Mouse (Mus musculus): Measurements from ENCODE around the gene Gpr37l1. TPM values are rescaled to one million over a fixed set of nuclear protein-coding genes. Genes with fewer than 3 reads are reported as not detected.

The Gpr37l1 gene
- polyA plus RNA-seq, 1 experiment from 2014 or later, result 1.3 TPM

- WGBS, result under 1% methylated on average over 69 of the region's 69 CpGs
- Histone ChIP-seq H3K4me2 (ENCODE audit: low read depth, low read length) (peak overlapping the region; percentile 77), H3K27ac (ENCODE audit: low read length) (peak overlapping the region; percentile 94), H3K9me3 (replicated peaks; ENCODE audit: control insufficient read depth, low read length) (no peaks in the 10 kb centered on the region), H3K9ac (ENCODE audit: low read length) (peak overlapping the region; percentile 95), H3K27me3 (ENCODE audit: control insufficient read depth, insufficient read depth, low read length) (no peaks in the 10 kb centered on the region), H3K36me3 (ENCODE audit: control insufficient read depth, insufficient read depth, low read length) (no peaks in the 10 kb centered on the region), H3K4me3 (replicated peaks; ENCODE audit: low read length) (peak overlapping the region; percentile 97), H3K4me1 (ENCODE audit: control insufficient read depth, insufficient read depth, low read length) (peaks cover 20% of the 10 kb centered on the region)
- peak; percentile 80 for ATAC-seq (ENCODE audit: insufficient read depth, low FRiP score)
These were observed 20.4 kb downstream of the Gpr37l1 start for GRCm38 (mm10) chr1:135146946-135147701.

GRCm38 (mm10) chr1:135146077-135146945 lies 21.2 kb downstream of the Gpr37l1 start, which contains the start of gene Arl8a:
Gene Arl8a, plus strand, starts transcription at chr1:135146824.
- peak within 1 kb of the TSS; percentile 95 for H3K9ac ChIP-seq (ENCODE audit: low read length)
- H3K27ac ChIP-seq (ENCODE audit: low read length), result peak within 1 kb of the TSS; percentile 94
- H3K4me2 ChIP-seq (ENCODE audit: low read depth, low read length), result peak within 1 kb of the TSS; percentile 77
- 1% methylated on average over 66 of the region's 78 CpGs for WGBS
- peak; percentile 92 for ATAC-seq (ENCODE audit: insufficient read depth, low FRiP score)
- no peaks in the 10 kb centered on the region for H3K27me3 ChIP-seq (ENCODE audit: control insufficient read depth, insufficient read depth, low read length)
- no peaks in the 10 kb centered on the region for H3K9me3 ChIP-seq (replicated peaks; ENCODE audit: control insufficient read depth, low read length)
- peak within 1 kb of the TSS; percentile 97 for H3K4me3 ChIP-seq (replicated peaks; ENCODE audit: low read length)
- peaks cover 20% of the 10 kb centered on the region for H3K4me1 ChIP-seq (ENCODE audit: control insufficient read depth, insufficient read depth, low read length)
- H3K36me3 ChIP-seq (ENCODE audit: control insufficient read depth, insufficient read depth, low read length), result no peaks in the 10 kb centered on the region

- ATAC-seq (ENCODE audit: insufficient read depth, low FRiP score), result no peak
- no peak overlapping the region for H3K9ac ChIP-seq (ENCODE audit: low read length)
- no peak overlapping the region for H3K4me3 ChIP-seq (replicated peaks; ENCODE audit: low read length)
- no peaks in the 10 kb centered on the region for H3K36me3 ChIP-seq (ENCODE audit: control insufficient read depth, insufficient read depth, low read length)
- H3K27ac ChIP-seq (ENCODE audit: low read length), result no peak overlapping the region
- no peaks in the 10 kb centered on the region for H3K27me3 ChIP-seq (ENCODE audit: control insufficient read depth, insufficient read depth, low read length)
- no peak overlapping the region for H3K4me2 ChIP-seq (ENCODE audit: low read depth, low read length)
- H3K9me3 ChIP-seq (replicated peaks; ENCODE audit: control insufficient read depth, low read length), result no peaks in the 10 kb centered on the region
- peaks cover 15% of the 10 kb centered on the region for H3K4me1 ChIP-seq (ENCODE audit: control insufficient read depth, insufficient read depth, low read length)
- 88% methylated on average over 2 of the region's 2 CpGs for whole genome bisulfite sequencing
These were observed 23.5 kb downstream of the Gpr37l1 start for GRCm38 (mm10) chr1:135143940-135144339.

- Histone ChIP-seq H3K9me3 (replicated peaks; ENCODE audit: control insufficient read depth, low read length) (no peaks in the 10 kb centered on the region), H3K4me3 (replicated peaks; ENCODE audit: low read length) (no peak overlapping the region), H3K9ac (ENCODE audit: low read length) (no peak overlapping the region), H3K27ac (ENCODE audit: low read length) (no peak overlapping the region), H3K36me3 (ENCODE audit: control insufficient read depth, insufficient read depth, low read length) (no peaks in the 10 kb centered on the region), H3K4me1 (ENCODE audit: control insufficient read depth, insufficient read depth, low read length) (peaks cover 5% of the 10 kb centered on the region; the same call in 1 of the 2 replicates), H3K4me2 (ENCODE audit: low read depth, low read length) (no peak overlapping the region), H3K27me3 (ENCODE audit: control insufficient read depth, insufficient read depth, low read length) (no peaks in the 10 kb centered on the region)
- WGBS, result 58% methylated on average over 2 of the region's 2 CpGs
- no peak for ATAC-seq (ENCODE audit: insufficient read depth, low FRiP score)
These were observed 25.0 kb downstream of the Gpr37l1 start for GRCm38 (mm10) chr1:135142452-135142851.

GRCm38 (mm10) chr1:135139906-135140305 lies 27.6 kb downstream of the Gpr37l1 start:
- no peak for ATAC-seq (ENCODE audit: insufficient read depth, low FRiP score)
- H3K27ac ChIP-seq (ENCODE audit: low read length), result no peak overlapping the region
- no peaks in the 10 kb centered on the region for H3K27me3 ChIP-seq (ENCODE audit: control insufficient read depth, insufficient read depth, low read length)
- WGBS, result 63% methylated on average over 2 of the region's 2 CpGs
- no peaks in the 10 kb centered on the region for H3K4me1 ChIP-seq (ENCODE audit: control insufficient read depth, insufficient read depth, low read length)
- no peaks in the 10 kb centered on the region for H3K36me3 ChIP-seq (ENCODE audit: control insufficient read depth, insufficient read depth, low read length)
- H3K9me3 ChIP-seq (replicated peaks; ENCODE audit: control insufficient read depth, low read length), result no peaks in the 10 kb centered on the region
- no peak overlapping the region for H3K9ac ChIP-seq (ENCODE audit: low read length)
- H3K4me3 ChIP-seq (replicated peaks; ENCODE audit: low read length), result no peak overlapping the region
- H3K4me2 ChIP-seq (ENCODE audit: low read depth, low read length), result no peak overlapping the region

- no peak overlapping the region for H3K4me2 ChIP-seq (ENCODE audit: low read depth, low read length)
- no peak overlapping the region for H3K4me3 ChIP-seq (replicated peaks; ENCODE audit: low read length)
- 0% methylated on average over 1 of the region's 1 CpGs for WGBS
- H3K9ac ChIP-seq (ENCODE audit: low read length), result no peak overlapping the region
- peaks cover 2% of the 10 kb centered on the region; the same call in 1 of the 2 replicates for H3K4me1 ChIP-seq (ENCODE audit: control insufficient read depth, insufficient read depth, low read length)
- H3K27ac ChIP-seq (ENCODE audit: low read length), result no peak overlapping the region
- no peaks in the 10 kb centered on the region for H3K9me3 ChIP-seq (replicated peaks; ENCODE audit: control insufficient read depth, low read length)
- no peaks in the 10 kb centered on the region for H3K27me3 ChIP-seq (ENCODE audit: control insufficient read depth, insufficient read depth, low read length)
- no peak for ATAC-seq (ENCODE audit: insufficient read depth, low FRiP score)
- H3K36me3 ChIP-seq (ENCODE audit: control insufficient read depth, insufficient read depth, low read length), result no peaks in the 10 kb centered on the region
These were observed 31.0 kb downstream of the Gpr37l1 start for GRCm38 (mm10) chr1:135136500-135136899.

- H3K9ac ChIP-seq (ENCODE audit: low read length), result no peak overlapping the region
- H3K9me3 ChIP-seq (replicated peaks; ENCODE audit: control insufficient read depth, low read length), result no peaks in the 10 kb centered on the region
- ATAC-seq (ENCODE audit: insufficient read depth, low FRiP score), result no peak
- WGBS, result 84% methylated on average over 8 of the region's 8 CpGs
- H3K4me3 ChIP-seq (replicated peaks; ENCODE audit: low read length), result no peak overlapping the region
- H3K27ac ChIP-seq (ENCODE audit: low read length), result no peak overlapping the region
- H3K4me2 ChIP-seq (ENCODE audit: low read depth, low read length), result no peak overlapping the region
- no peaks in the 10 kb centered on the region for H3K27me3 ChIP-seq (ENCODE audit: control insufficient read depth, insufficient read depth, low read length)
- H3K4me1 ChIP-seq (ENCODE audit: control insufficient read depth, insufficient read depth, low read length), result peaks cover 8% of the 10 kb centered on the region; the same call in 1 of the 2 replicates
- H3K36me3 ChIP-seq (ENCODE audit: control insufficient read depth, insufficient read depth, low read length), result no peaks in the 10 kb centered on the region
These were observed 32.2 kb downstream of the Gpr37l1 start for GRCm38 (mm10) chr1:135135111-135135787.

- Histone ChIP-seq H3K4me2 (ENCODE audit: low read depth, low read length) (no peak overlapping the region), H3K4me1 (ENCODE audit: control insufficient read depth, insufficient read depth, low read length) (peaks cover 8% of the 10 kb centered on the region; the same call in 1 of the 2 replicates), H3K36me3 (ENCODE audit: control insufficient read depth, insufficient read depth, low read length) (no peaks in the 10 kb centered on the region), H3K9me3 (replicated peaks; ENCODE audit: control insufficient read depth, low read length) (no peaks in the 10 kb centered on the region), H3K4me3 (replicated peaks; ENCODE audit: low read length) (no peak overlapping the region), H3K27ac (ENCODE audit: low read length) (no peak overlapping the region), H3K9ac (ENCODE audit: low read length) (no peak overlapping the region), H3K27me3 (ENCODE audit: control insufficient read depth, insufficient read depth, low read length) (no peaks in the 10 kb centered on the region)
- 70% methylated on average over 10 of the region's 10 CpGs for WGBS
- no peak for ATAC-seq (ENCODE audit: insufficient read depth, low FRiP score)
These were observed 33.6 kb downstream of the Gpr37l1 start for GRCm38 (mm10) chr1:135133678-135134435.
